Mouse (Mus musculus) right cerebral cortex, postnatal 25 days (tissue): ENCODE measurements around the gene Gm12184.
"Not testable (repeated sequence)": the region's sequence is repeated elsewhere in the genome, so short reads cannot be mapped to it uniquely, and the experiment has no call there.

ENCODE experiments used
- DNase-seq: peaks from one replicate; pipeline ENCODE4 v3.0.0; 2022

Gene Gm12184

GRCm38 (mm10) chr11:48846362-48846761 lies 19.9 kb upstream of the Gm12184 start:
- not testable (repeated sequence) for DNase-seq

- no peak for DNase-seq
These were observed 18.9 kb upstream of the Gm12184 start for GRCm38 (mm10) chr11:48845244-48845815.

- no peak for DNase-seq
These were observed 17.9 kb upstream of the Gm12184 start for GRCm38 (mm10) chr11:48844309-48844708.

GRCm38 (mm10) chr11:48843202-48843601 lies 16.7 kb upstream of the Gm12184 start:
- DNase-seq = no peak

- DNase-seq = no peak
These were observed 15.9 kb upstream of the Gm12184 start for GRCm38 (mm10) chr11:48842378-48842792.

GRCm38 (mm10) chr11:48841213-48841612 lies 14.8 kb upstream of the Gm12184 start:
- no peak for DNase-seq

GRCm38 (mm10) chr11:48840805-48841204 lies 14.3 kb upstream of the Gm12184 start:
- no peak for DNase-seq

GRCm38 (mm10) chr11:48838879-48839680 lies 12.6 kb upstream of the Gm12184 start:
- no peak for DNase-seq

GRCm38 (mm10) chr11:48838181-48838797 lies 11.8 kb upstream of the Gm12184 start:
- peak; percentile 20 for DNase-seq

- DNase-seq = peak; percentile 57
These were observed 11.1 kb upstream of the Gm12184 start for GRCm38 (mm10) chr11:48837310-48838180.

GRCm38 (mm10) chr11:48836990-48837309 lies 10.5 kb upstream of the Gm12184 start:
- DNase-seq = no peak

GRCm38 (mm10) chr11:48835923-48836322 lies 9.5 kb upstream of the Gm12184 start:
- DNase-seq = no peak

GRCm38 (mm10) chr11:48833731-48834639 lies 7.5 kb upstream of the Gm12184 start:
- DNase-seq = peak; percentile 84

- DNase-seq = no peak
These were observed 6.7 kb upstream of the Gm12184 start for GRCm38 (mm10) chr11:48833078-48833730.

GRCm38 (mm10) chr11:48831273-48831672 lies 4.8 kb upstream of the Gm12184 start:
- DNase-seq = no peak

- no peak for DNase-seq
These were observed 3.8 kb upstream of the Gm12184 start for GRCm38 (mm10) chr11:48830279-48830678.

- DNase-seq = no peak
These were observed 1.5 kb upstream of the Gm12184 start for GRCm38 (mm10) chr11:48827926-48828325.

- DNase-seq = no peak
These were observed 269 bp upstream of the Gm12184 start for GRCm38 (mm10) chr11:48826752-48827096.

- no peak for DNase-seq
These were observed 2.1 kb downstream of the Gm12184 start for GRCm38 (mm10) chr11:48824311-48824830.

GRCm38 (mm10) chr11:48823536-48823972 lies 2.9 kb downstream of the Gm12184 start:
- DNase-seq = peak; percentile 37
